Mouse (Mus musculus) liver, embryonic 15.5 days (tissue): ENCODE data around the gene Asl. TPM values are rescaled to one million over a fixed set of nuclear protein-coding genes. Genes with fewer than 3 reads are reported as not detected.

Source experiments
- ATAC-seq: fragments of 200-750 bp; cut with Nextera tagmentation; 2 replicates; pipeline ENCODE4 v1.8.0; 2017; ENCODE audit warnings: moderate number of reproducible peaks, mild to moderate bottlenecking, moderate library complexity; ENCODE audit not compliant: insufficient read depth
- H3K27ac ChIP-seq: fragments of 300-500 bp; sonication (generic); replicated peaks from 2 replicates; pipeline ENCODE4 v1.5.1; 2015; ENCODE audit warnings: mild to moderate bottlenecking, inconsistent platforms
- H3K27me3 ChIP-seq: fragments of 300-500 bp; sonication (generic); 2 replicates; pipeline ENCODE4 v1.6.1; 2015; ENCODE audit warnings: mild to moderate bottlenecking, inconsistent platforms
- H3K36me3 ChIP-seq: fragments of 300-500 bp; sonication (generic); replicated peaks from 2 replicates; pipeline ENCODE4 v1.6.1; 2015; ENCODE audit warnings: moderate library complexity, mild to moderate bottlenecking, inconsistent platforms
- H3K4me1 ChIP-seq: fragments of 300-500 bp; sonication (generic); replicated peaks from 2 replicates; pipeline ENCODE4 v1.6.1; 2015; ENCODE audit warnings: inconsistent platforms
- H3K4me2 ChIP-seq: fragments of 300-500 bp; sonication (generic); 2 replicates; pipeline ENCODE4 v1.6.1; 2015; ENCODE audit warnings: moderate library complexity, mild to moderate bottlenecking, inconsistent platforms
- H3K4me3 ChIP-seq: fragments of 300-500 bp; sonication (generic); replicated peaks from 2 replicates; pipeline ENCODE4 v1.5.1; 2015; ENCODE audit warnings: mild to moderate bottlenecking, inconsistent platforms
- H3K9ac ChIP-seq: fragments of 300-500 bp; sonication (generic); 2 replicates; pipeline ENCODE4 v1.6.1; 2015; ENCODE audit warnings: moderate library complexity, mild to moderate bottlenecking, inconsistent platforms
- H3K9me3 ChIP-seq: fragments of 300-500 bp; sonication (generic); replicated peaks from 2 replicates; pipeline ENCODE4 v1.6.1; 2016; ENCODE audit warnings: inconsistent platforms
- WGBS: fragments of 180-500 bp; shearing (Covaris S2); methylation state at CpG from one replicate; pipeline ENCODE4 v1.1.7; 2015; ENCODE audit warnings: mixed read lengths; ENCODE audit not compliant: insufficient replicate concordance; 5-methylcytosine and 5-hydroxymethylcytosine counted together
- polyA plus RNA-seq: library from polyadenylated mRNA; unstranded; fragments of >200 nt; fragmentation: Nextera tagmentation; extraction: Ambion mirVana; gene quantifications from 2 replicates; pipeline ENCODE4 v1.2.1, GENCODE M21; 2015

Gene Asl
- polyA plus RNA-seq, 1 experiment from 2014 or later = 53.1 TPM

DNA sequence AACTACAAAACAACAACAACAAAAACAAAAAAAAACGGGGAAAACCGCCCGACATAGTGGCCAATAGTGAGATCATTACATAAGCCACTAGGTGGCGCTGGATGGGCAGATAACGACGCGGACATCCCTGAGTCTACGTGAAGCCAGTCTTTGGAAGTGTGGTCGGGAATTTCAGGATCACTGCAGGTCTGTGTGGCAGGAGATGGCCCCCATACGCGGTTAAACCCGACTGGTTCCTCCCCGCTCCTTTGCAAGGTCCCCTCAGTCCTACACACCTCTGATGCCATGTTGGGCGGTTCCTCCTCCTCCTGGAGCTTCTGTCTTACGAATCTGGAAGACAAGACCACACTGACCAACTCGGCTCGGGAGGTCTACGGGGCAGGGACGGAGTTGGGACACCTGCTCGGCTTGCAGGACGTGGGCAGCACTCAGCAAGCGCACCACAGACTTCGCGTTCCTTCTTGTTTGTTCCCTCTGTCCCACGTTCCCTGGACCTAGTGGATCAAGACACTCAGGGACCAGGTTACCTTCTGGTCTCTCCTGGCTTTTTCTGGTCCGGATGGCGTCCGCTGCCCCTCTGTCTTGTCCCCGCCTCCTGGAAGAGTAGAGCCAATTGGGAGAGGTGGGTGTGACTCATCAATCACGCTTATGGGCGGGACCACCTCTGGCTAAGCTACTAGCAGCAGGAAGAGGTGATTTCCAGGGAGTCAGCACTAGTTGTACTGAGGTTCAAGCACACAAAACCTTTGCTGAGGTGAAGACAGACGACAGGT is 5.1 kb downstream of the Asl start:
- Histone ChIP-seq H3K4me1 (peaks cover 40% of the 10 kb centered on the region), H3K36me3 (0 out of 2 replicates have a peak, but pooled peaks cover 2% of the 10 kb centered on the region), H3K9ac (peak overlapping the region; percentile 66), H3K4me3 (peak overlapping the region; percentile 67), H3K27me3 (peaks cover 14% of the 10 kb centered on the region), H3K27ac (peak overlapping the region; percentile 89), H3K9me3 (no peaks in the 10 kb centered on the region), H3K4me2 (peak overlapping the region; percentile 90)
- peak; percentile 87 for ATAC-seq
- under 1% methylated on average over 32 of the region's 32 CpGs for WGBS

DNA sequence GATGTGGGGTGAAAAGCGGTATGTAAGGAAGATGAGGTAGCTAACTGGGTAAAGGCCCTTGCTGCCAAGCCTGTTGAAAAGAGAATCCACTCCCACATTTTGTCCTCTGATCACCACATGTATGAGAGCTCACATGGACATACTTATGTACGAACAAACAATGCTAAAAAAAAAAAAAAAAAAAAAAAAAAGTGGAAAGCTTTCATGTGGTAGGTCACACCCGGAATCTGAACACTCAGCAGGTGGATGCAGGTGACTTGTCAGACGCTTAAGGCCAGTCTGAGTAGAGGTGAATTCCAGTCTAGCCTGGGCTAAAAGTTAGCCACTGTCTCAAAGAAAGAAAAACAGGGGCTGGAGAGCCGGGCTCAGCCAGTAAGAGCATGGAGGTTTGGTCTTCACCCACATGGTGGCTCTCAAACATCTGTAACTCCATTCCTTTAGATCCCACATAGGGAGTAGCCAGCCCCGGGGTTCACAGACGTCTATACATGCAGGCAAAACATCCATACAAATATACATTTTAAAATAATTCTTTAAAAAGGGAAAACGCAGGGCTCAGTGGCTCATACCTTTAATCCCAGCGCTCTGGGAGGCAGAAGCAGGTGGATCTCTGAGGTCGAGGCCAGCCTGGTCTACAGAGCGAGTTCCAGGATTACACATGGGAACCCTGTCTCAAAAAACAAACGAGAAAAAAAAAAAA is 5.8 kb downstream of the Asl start:
- H3K4me2 ChIP-seq = peak overlapping the region; percentile 90
- WGBS = 37% methylated on average over 12 of the region's 12 CpGs
- H3K9ac ChIP-seq = 0 out of 2 replicates have a peak overlapping the region, but pooled peaks have one; percentile 66
- H3K36me3 ChIP-seq = peaks cover 6% of the 10 kb centered on the region; the same call in 1 of the 2 replicates
- no peak for ATAC-seq
- H3K4me1 ChIP-seq = peaks cover 34% of the 10 kb centered on the region
- H3K27ac ChIP-seq = peak overlapping the region; percentile 42; the same call in 1 of the 2 replicates
- no peaks in the 10 kb centered on the region for H3K9me3 ChIP-seq
- H3K27me3 ChIP-seq = peaks cover 14% of the 10 kb centered on the region
- H3K4me3 ChIP-seq = peak overlapping the region; percentile 67

DNA sequence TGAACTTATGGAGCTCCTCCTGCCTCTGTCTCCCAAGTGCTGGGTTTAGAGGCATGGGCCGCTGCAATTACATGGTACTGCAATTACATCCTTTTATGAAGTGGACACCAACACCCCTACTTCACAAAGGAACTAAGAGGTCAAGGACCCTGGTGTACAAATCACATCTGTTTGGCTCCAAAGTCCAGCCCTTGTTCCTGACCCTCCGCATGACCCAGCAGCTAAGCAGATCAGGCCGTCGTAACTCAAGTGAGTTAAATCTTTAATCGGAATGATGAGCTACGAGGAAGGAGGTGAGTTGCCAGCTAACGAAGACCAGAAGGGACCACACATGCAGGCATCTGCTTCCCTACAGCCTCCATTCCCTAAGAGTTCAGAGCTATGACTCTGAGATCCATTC is 6.7 kb downstream of the Asl start:
- 72% methylated on average over 7 of the region's 7 CpGs for WGBS
- H3K9ac ChIP-seq = no peak overlapping the region
- H3K36me3 ChIP-seq = peaks cover 13% of the 10 kb centered on the region; the same call in 1 of the 2 replicates
- H3K4me3 ChIP-seq = peak overlapping the region; percentile 67; the same call in 1 of the 2 replicates
- peaks cover 34% of the 10 kb centered on the region for H3K4me1 ChIP-seq
- no peaks in the 10 kb centered on the region for H3K9me3 ChIP-seq
- no peak for ATAC-seq
- H3K27ac ChIP-seq = peak overlapping the region; percentile 42; the same call in 1 of the 2 replicates
- H3K4me2 ChIP-seq = peak overlapping the region; percentile 90
- peaks cover 9% of the 10 kb centered on the region for H3K27me3 ChIP-seq

DNA sequence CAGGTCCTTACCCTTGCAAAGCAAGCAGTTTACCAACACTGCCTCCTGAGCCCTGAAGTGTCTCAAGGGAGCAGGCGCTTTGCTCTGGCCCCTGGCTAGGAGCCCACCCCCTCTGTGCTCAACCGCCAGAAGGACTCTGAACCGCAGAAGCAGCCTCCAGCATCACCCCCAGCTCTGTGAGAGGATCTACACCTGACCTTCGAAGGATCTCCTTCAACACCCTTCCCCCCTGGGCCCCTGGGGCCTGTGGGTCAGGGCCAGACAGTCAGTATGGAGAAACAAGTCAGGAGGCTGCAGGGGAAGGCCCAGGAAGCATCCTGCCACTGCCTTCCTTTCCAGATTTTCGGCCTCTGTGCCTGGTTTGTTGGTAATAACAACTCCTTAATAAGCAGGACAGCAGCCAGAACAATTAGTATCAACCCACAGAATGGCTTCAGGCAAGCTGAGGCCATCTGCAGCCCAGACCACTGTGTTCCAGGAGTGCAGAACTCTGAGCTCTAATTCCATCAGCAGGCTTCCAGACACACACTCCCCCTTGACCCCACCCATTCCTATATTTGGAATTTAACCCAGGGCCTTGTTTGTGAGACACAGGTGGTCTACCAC is 7.6 kb downstream of the Asl start:
- Histone ChIP-seq H3K9ac (no peak overlapping the region), H3K4me3 (no peak overlapping the region), H3K36me3 (peaks cover 17% of the 10 kb centered on the region; the same call in 1 of the 2 replicates), H3K4me1 (peaks cover 34% of the 10 kb centered on the region), H3K4me2 (peak overlapping the region; percentile 90), H3K9me3 (no peaks in the 10 kb centered on the region), H3K27ac (0 out of 2 replicates have a peak overlapping the region, but pooled peaks have one; percentile 31), H3K27me3 (peaks cover 1% of the 10 kb centered on the region)
- WGBS = 51% methylated on average over 5 of the region's 5 CpGs
- ATAC-seq = no peak

- H3K4me2 ChIP-seq = no peak overlapping the region
- H3K9ac ChIP-seq = no peak overlapping the region
- no peak overlapping the region for H3K4me3 ChIP-seq
- ATAC-seq = no peak
- H3K9me3 ChIP-seq = no peaks in the 10 kb centered on the region
- peaks cover 35% of the 10 kb centered on the region for H3K36me3 ChIP-seq
- peaks cover 27% of the 10 kb centered on the region for H3K4me1 ChIP-seq
- no peaks in the 10 kb centered on the region for H3K27me3 ChIP-seq
- no peak overlapping the region for H3K27ac ChIP-seq
- 72% methylated on average over 8 of the region's 8 CpGs for WGBS
Observed at GRCm38 (mm10) chr5:130019461-130019860, 9.6 kb downstream of the Asl start.

DNA sequence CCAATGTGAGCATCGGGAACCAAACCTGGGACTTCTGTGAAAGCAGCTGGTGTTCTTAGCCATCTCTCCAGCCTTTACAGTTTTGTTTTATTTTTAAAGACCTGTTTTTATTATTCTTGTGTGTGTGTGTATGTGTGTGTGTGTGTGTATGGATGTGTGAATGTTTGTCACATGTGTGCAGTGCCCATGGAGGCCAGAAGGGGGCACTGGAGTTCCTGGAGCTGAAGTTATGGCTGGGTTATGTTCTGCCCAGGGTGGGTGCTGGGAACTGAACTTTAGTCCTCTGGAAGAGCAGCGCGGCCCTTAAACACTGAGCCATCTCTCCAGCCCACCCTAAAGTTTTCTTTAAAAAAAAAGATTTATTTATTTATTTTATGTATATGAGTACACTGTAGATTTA is 13.9 kb downstream of the Asl start:
- H3K36me3 ChIP-seq = peaks cover 68% of the 10 kb centered on the region
- WGBS = 90% methylated on average over 3 of the region's 3 CpGs

DNA sequence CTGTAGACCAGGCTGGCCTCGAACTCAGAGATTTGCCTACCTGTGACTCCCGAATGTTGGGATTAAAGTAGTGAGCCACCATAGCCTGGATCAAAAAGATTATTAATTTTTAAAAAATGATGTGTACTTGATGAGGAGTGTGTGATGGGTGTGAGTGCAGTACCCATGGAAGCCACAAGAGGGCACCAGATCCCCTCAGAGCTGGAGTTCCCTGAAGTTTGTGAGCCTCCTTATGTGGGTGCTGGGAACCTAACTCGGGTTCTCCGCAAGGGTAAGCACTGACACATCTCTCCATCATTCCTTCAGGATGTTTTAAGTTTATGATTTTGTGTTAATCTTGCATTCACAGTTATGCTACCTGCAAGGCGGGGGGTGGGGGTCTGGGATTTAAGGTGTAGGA is 18.1 kb downstream of the Asl start:
- Histone ChIP-seq H3K4me3 (no peak overlapping the region), H3K4me2 (no peak overlapping the region), H3K27ac (no peak overlapping the region), H3K36me3 (peaks cover 46% of the 10 kb centered on the region), H3K9ac (no peak overlapping the region), H3K9me3 (peaks cover 7% of the 10 kb centered on the region; the same call in 1 of the 2 replicates), H3K27me3 (no peaks in the 10 kb centered on the region), H3K4me1 (0 out of 2 replicates have a peak, but pooled peaks cover 4% of the 10 kb centered on the region)
- WGBS = 78% methylated on average over 5 of the region's 5 CpGs
- no peak for ATAC-seq

More for the DNA sequence above, 13.9 kb downstream of the Asl start:
- no peak overlapping the region for H3K9ac ChIP-seq
- ATAC-seq = no peak
- H3K9me3 ChIP-seq = peaks cover 7% of the 10 kb centered on the region; the same call in 1 of the 2 replicates
- no peaks in the 10 kb centered on the region for H3K27me3 ChIP-seq
- H3K4me3 ChIP-seq = no peak overlapping the region
- no peak overlapping the region for H3K4me2 ChIP-seq
- no peak overlapping the region for H3K27ac ChIP-seq
- H3K4me1 ChIP-seq = peaks cover 4% of the 10 kb centered on the region; the same call in 1 of the 2 replicates

DNA sequence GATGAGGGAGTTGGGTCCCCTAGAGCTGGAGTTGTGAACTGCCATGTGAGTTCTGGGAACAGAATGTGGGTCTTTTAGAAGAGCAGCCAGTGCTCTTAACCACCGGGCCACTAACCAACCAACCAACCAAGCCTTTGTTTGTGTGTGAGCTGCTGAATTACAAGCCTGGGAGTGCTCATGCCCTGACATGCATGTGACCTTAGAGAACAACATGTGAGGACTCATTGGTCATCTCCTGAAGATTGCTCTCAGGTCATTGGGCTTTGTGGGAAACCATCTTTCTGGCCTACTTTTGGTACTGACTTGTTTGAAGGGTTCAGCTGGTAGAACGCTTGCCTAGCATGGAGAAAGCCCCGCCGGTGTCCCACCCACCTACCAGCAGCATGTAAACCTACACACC is 19.3 kb downstream of the Asl start:
- H3K4me2 ChIP-seq = no peak overlapping the region
- ATAC-seq = no peak
- no peak overlapping the region for H3K9ac ChIP-seq
- peaks cover 7% of the 10 kb centered on the region; the same call in 1 of the 2 replicates for H3K9me3 ChIP-seq
- peaks cover 35% of the 10 kb centered on the region for H3K36me3 ChIP-seq
- 0 out of 2 replicates have a peak, but pooled peaks cover 4% of the 10 kb centered on the region for H3K4me1 ChIP-seq
- 82% methylated on average over 4 of the region's 4 CpGs for WGBS
- H3K27ac ChIP-seq = no peak overlapping the region
- H3K27me3 ChIP-seq = no peaks in the 10 kb centered on the region
- H3K4me3 ChIP-seq = no peak overlapping the region

- Histone ChIP-seq H3K9me3 (peaks cover 7% of the 10 kb centered on the region; the same call in 1 of the 2 replicates), H3K9ac (no peak overlapping the region), H3K4me3 (no peak overlapping the region), H3K27me3 (no peaks in the 10 kb centered on the region), H3K27ac (no peak overlapping the region), H3K4me1 (peaks cover 7% of the 10 kb centered on the region), H3K4me2 (no peak overlapping the region), H3K36me3 (peaks cover 20% of the 10 kb centered on the region)
- WGBS = 67% methylated on average over 6 of the region's 6 CpGs
- no peak for ATAC-seq
Observed at GRCm38 (mm10) chr5:130008034-130008590, 20.9 kb downstream of the Asl start.

GRCm38 (mm10) chr5:130007344-130007743 is 21.7 kb downstream of the Asl start:
- Histone ChIP-seq H3K4me2 (no peak overlapping the region), H3K36me3 (peaks cover 19% of the 10 kb centered on the region), H3K27me3 (no peaks in the 10 kb centered on the region), H3K9ac (no peak overlapping the region), H3K4me3 (no peak overlapping the region), H3K4me1 (peaks cover 12% of the 10 kb centered on the region), H3K9me3 (peaks cover 7% of the 10 kb centered on the region; the same call in 1 of the 2 replicates), H3K27ac (no peak overlapping the region)
- ATAC-seq = no peak
- WGBS = 64% methylated on average over 1 of the region's 1 CpGs
